Mouse (Mus musculus) hindbrain, embryonic 13.5 days (tissue): ENCODE data around the gene Lax1. TPM values are rescaled to one million over a fixed set of nuclear protein-coding genes. Genes with fewer than 3 reads are reported as not detected.
A peak's percentile ranks its signal among the peaks of the same experiment; 100 is the strongest.
"Not testable (repeated sequence)": the region's sequence is repeated elsewhere in the genome, so short reads cannot be mapped to it uniquely, and the experiment has no call there.

Experiments
- ATAC-seq: fragments of 200-750 bp; cut with Nextera tagmentation; 2 replicates; pipeline ENCODE4 v1.8.0; 2017; ENCODE audit warnings: moderate TSS enrichment; ENCODE audit not compliant: low FRiP score
- H3K27ac ChIP-seq: fragments of 300-500 bp; sonication (generic); 2 replicates; pipeline ENCODE4 v1.5.1; 2015; ENCODE audit warnings: inconsistent platforms, mild to moderate bottlenecking, moderate library complexity
- H3K27me3 ChIP-seq: fragments of 300-500 bp; sonication (generic); 2 replicates; pipeline ENCODE4 v1.6.1; 2015; ENCODE audit warnings: mild to moderate bottlenecking, inconsistent platforms
- H3K36me3 ChIP-seq: fragments of 300-500 bp; sonication (generic); 2 replicates; pipeline ENCODE4 v1.6.1; 2015; ENCODE audit warnings: mild to moderate bottlenecking, inconsistent platforms
- H3K4me1 ChIP-seq: fragments of 300-500 bp; sonication (generic); replicated peaks from 2 replicates; pipeline ENCODE4 v1.6.1; 2015; ENCODE audit warnings: inconsistent platforms
- H3K4me2 ChIP-seq: fragments of 300-500 bp; sonication (generic); 2 replicates; pipeline ENCODE4 v1.6.1; 2015; ENCODE audit warnings: inconsistent platforms, mild to moderate bottlenecking, moderate library complexity
- H3K4me3 ChIP-seq: fragments of 300-500 bp; sonication (generic); 2 replicates; pipeline ENCODE4 v1.5.1; 2015; ENCODE audit warnings: mild to moderate bottlenecking, inconsistent platforms
- H3K9ac ChIP-seq: fragments of 300-500 bp; sonication (generic); 2 replicates; pipeline ENCODE4 v1.6.1; 2015; ENCODE audit warnings: mild to moderate bottlenecking, inconsistent platforms
- H3K9me3 ChIP-seq: fragments of 300-500 bp; sonication (generic); 2 replicates; pipeline ENCODE4 v1.6.1; 2016; ENCODE audit warnings: inconsistent platforms
- whole genome bisulfite sequencing: fragments of 180-500 bp; shearing (Covaris S2); methylation state at CpG from one replicate; pipeline ENCODE4 v1.1.7; 2015; 5-methylcytosine and 5-hydroxymethylcytosine counted together
- polyA plus RNA-seq: library from polyadenylated mRNA; unstranded; fragments of >200 nt; fragmentation: Nextera tagmentation; extraction: Ambion mirVana; gene quantifications from 2 replicates; pipeline ENCODE4 v1.2.1, GENCODE M21; 2015

The Lax1 gene
- polyA plus RNA-seq, 1 experiment from 2014 or later: 0.16 TPM

GRCm38 (mm10) chr1:133671801-133672200 lies 18.1 kb downstream of the Lax1 start:
- no peaks in the 10 kb centered on the region for H3K27me3 ChIP-seq
- H3K9me3 ChIP-seq: no peaks in the 10 kb centered on the region
- WGBS: 69% methylated on average over 3 of the region's 3 CpGs
- ATAC-seq: no peak
- H3K36me3 ChIP-seq: no peaks in the 10 kb centered on the region
- H3K27ac ChIP-seq: no peak overlapping the region
- H3K4me1 ChIP-seq: no peaks in the 10 kb centered on the region
- no peak overlapping the region for H3K4me3 ChIP-seq
- H3K9ac ChIP-seq: no peak overlapping the region
- no peak overlapping the region for H3K4me2 ChIP-seq

DNA sequence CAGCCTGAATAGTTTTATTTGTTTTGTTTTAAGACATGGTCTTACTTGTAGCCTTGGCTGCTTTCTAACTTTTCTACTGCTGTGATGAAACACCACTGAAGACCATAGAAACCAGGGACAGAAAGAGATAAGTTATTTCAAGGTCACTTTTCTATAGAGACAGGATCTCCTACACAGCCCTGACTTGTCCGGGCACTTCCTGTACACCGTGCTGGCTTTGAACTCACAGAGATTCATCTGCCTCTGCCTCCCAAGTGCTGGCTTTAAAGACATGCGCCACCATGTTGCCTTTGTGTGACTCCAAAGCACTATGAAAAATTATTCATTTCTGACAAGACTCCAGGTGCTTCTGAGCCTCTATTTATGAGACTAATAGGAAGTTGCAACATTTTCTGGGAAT lies 18.6 kb downstream of the Lax1 start:
- Histone ChIP-seq H3K4me3 (no peak overlapping the region), H3K4me2 (no peak overlapping the region), H3K9ac (no peak overlapping the region), H3K4me1 (no peaks in the 10 kb centered on the region), H3K9me3 (no peaks in the 10 kb centered on the region), H3K27me3 (no peaks in the 10 kb centered on the region), H3K36me3 (no peaks in the 10 kb centered on the region), H3K27ac (no peak overlapping the region)
- 94% methylated on average over 3 of the region's 3 CpGs for WGBS
- ATAC-seq: no peak

DNA sequence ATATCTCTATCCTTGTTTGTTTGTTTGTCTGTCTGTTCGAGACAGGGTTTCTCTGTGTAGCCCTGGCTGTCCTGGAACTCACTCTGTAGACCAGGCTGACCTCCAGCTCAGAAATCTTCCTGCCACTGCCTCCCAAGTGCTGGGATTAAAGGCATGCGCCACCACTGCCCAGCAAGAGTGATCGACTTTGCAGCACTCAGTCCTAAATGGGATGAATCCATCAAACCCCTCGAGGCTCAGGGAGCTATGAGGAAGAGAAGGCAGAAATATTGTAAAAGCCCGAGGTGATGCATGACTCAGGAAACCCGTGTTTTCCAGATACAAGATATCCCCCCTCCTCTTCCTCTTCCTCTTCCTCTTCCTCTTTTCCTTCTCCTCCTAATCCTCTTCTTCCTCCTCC lies 19.1 kb downstream of the Lax1 start:
- WGBS: 83% methylated on average over 6 of the region's 6 CpGs
- no peak overlapping the region for H3K4me2 ChIP-seq
- H3K27ac ChIP-seq: no peak overlapping the region
- no peak overlapping the region for H3K9ac ChIP-seq
- no peaks in the 10 kb centered on the region for H3K36me3 ChIP-seq
- H3K4me3 ChIP-seq: no peak overlapping the region
- no peaks in the 10 kb centered on the region for H3K4me1 ChIP-seq
- ATAC-seq: no peak
- H3K9me3 ChIP-seq: no peaks in the 10 kb centered on the region
- H3K27me3 ChIP-seq: no peaks in the 10 kb centered on the region

- Histone ChIP-seq H3K4me1 (no peaks in the 10 kb centered on the region), H3K4me3 (no peak overlapping the region), H3K27me3 (no peaks in the 10 kb centered on the region), H3K36me3 (no peaks in the 10 kb centered on the region), H3K9ac (no peak overlapping the region), H3K27ac (no peak overlapping the region), H3K4me2 (no peak overlapping the region), H3K9me3 (no peaks in the 10 kb centered on the region)
- no peak for ATAC-seq
- WGBS: 68% methylated on average over 12 of the region's 12 CpGs
Observed at GRCm38 (mm10) chr1:133670190-133670589, 19.7 kb downstream of the Lax1 start.

DNA sequence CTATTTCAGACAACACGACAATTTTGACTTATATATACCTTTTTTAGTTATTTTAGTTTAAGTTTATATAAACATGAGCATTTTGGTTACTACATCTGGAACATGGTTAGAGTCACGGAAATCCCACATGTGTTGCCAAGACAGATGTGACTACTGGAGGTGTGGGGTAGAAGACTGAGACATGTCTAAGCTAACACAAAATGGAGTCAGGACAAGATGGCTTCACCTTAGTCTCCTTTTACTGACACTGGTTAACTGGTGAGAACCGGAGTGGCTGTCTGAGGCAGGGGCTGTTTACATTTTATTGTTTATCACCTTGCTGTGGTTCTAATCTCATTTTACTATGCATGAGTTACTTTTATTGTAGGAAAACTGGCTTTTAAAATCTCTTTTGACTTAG lies 21.3 kb downstream of the Lax1 start:
- WGBS: 90% methylated on average over 3 of the region's 3 CpGs
- H3K4me1 ChIP-seq: no peaks in the 10 kb centered on the region
- H3K9ac ChIP-seq: no peak overlapping the region
- no peak overlapping the region for H3K4me2 ChIP-seq
- no peaks in the 10 kb centered on the region for H3K36me3 ChIP-seq
- no peaks in the 10 kb centered on the region for H3K9me3 ChIP-seq
- H3K4me3 ChIP-seq: no peak overlapping the region
- no peak overlapping the region for H3K27ac ChIP-seq
- peaks cover 7% of the 10 kb centered on the region; the same call in 1 of the 2 replicates for H3K27me3 ChIP-seq
- no peak for ATAC-seq

GRCm38 (mm10) chr1:133667721-133668120 lies 22.2 kb downstream of the Lax1 start:
- no peak overlapping the region for H3K4me3 ChIP-seq
- no peak overlapping the region for H3K4me2 ChIP-seq
- H3K9ac ChIP-seq: no peak overlapping the region
- no peak overlapping the region for H3K27ac ChIP-seq
- no peaks in the 10 kb centered on the region for H3K9me3 ChIP-seq
- peaks cover 7% of the 10 kb centered on the region; the same call in 1 of the 2 replicates for H3K27me3 ChIP-seq
- no peaks in the 10 kb centered on the region for H3K4me1 ChIP-seq
- no peak for ATAC-seq
- 31% methylated on average over 7 of the region's 7 CpGs for WGBS
- no peaks in the 10 kb centered on the region for H3K36me3 ChIP-seq

DNA sequence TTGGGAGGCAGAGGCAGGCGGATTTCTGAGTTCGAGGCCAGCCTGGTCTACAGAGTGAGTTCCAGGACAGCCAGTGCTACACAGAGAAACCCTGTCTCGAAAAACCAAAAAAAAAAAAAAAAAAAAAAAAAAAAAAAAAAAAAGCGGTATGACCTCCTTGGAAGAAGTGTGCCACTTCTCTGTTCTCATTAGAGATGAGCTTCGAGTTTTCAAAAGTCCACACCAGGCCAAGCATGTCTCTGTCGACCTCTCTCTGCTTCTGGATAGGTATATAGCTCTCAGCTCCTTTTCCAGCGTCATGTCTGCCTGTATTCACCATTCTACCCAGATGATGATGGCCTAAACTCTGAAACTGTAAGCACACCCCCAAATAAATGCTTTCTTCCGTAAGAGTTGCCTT lies 24.2 kb downstream of the Lax1 start:
- H3K36me3 ChIP-seq, ATAC-seq, H3K9me3 ChIP-seq, H3K4me3 ChIP-seq, H3K27me3 ChIP-seq, H3K9ac ChIP-seq, H3K4me1 ChIP-seq, H3K4me2 ChIP-seq, H3K27ac ChIP-seq: not testable (repeated sequence)
- WGBS: 87% methylated on average over 8 of the region's 8 CpGs

DNA sequence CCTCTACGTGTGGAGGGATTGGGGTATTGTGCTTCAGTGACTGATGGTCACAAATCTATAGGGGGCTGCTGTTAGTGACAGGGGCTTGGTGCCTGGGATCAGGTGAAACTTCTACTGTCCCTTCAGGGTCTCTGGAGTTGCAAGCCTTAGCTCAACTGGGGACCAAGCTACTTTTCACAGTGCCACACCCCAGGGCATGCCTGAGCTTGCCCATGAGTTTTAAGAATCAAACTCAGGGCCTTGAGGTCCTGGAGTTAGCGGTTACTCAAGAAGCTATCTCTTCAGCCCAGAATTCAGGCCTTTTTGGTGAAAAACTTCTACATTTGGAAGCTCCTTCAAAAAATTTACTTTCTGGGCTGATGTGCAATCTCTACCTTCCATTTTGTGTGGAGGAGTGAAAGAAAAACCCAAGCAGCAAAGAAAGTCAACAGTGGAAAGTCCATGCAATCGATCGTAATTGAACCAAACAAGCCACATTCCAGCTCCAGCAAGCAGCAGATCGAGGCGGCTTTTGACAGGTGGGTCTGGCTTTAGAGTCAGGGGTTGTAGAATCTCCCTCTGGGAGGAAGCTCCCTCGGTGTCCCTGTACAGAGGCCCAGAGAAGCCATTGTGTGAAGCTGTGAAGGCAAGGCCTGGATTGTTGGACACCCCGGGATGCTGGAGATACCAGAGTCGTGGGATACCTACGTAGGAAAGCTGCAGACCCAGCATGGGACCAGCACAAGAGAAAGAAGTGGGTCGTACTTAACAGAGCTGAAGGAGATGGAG lies 25.5 kb downstream of the Lax1 start:
- H3K9me3 ChIP-seq: no peaks in the 10 kb centered on the region
- ATAC-seq: no peak
- H3K36me3 ChIP-seq: no peaks in the 10 kb centered on the region
- 58% methylated on average over 11 of the region's 11 CpGs for WGBS
- H3K4me1 ChIP-seq: peaks cover 11% of the 10 kb centered on the region
- peaks cover 7% of the 10 kb centered on the region; the same call in 1 of the 2 replicates for H3K27me3 ChIP-seq
- no peak overlapping the region for H3K9ac ChIP-seq
- no peak overlapping the region for H3K4me3 ChIP-seq
- no peak overlapping the region for H3K4me2 ChIP-seq
- H3K27ac ChIP-seq: no peak overlapping the region

- Histone ChIP-seq H3K27ac (no peak overlapping the region), H3K27me3 (peaks cover 7% of the 10 kb centered on the region; the same call in 1 of the 2 replicates), H3K4me3 (no peak overlapping the region), H3K4me2 (no peak overlapping the region), H3K9ac (no peak overlapping the region), H3K36me3 (peaks cover 3% of the 10 kb centered on the region; the same call in 1 of the 2 replicates), H3K4me1 (peaks cover 21% of the 10 kb centered on the region), H3K9me3 (no peaks in the 10 kb centered on the region)
- 80% methylated on average over 4 of the region's 4 CpGs for WGBS
- ATAC-seq: no peak
Observed at GRCm38 (mm10) chr1:133663427-133663826, 26.5 kb downstream of the Lax1 start.

DNA sequence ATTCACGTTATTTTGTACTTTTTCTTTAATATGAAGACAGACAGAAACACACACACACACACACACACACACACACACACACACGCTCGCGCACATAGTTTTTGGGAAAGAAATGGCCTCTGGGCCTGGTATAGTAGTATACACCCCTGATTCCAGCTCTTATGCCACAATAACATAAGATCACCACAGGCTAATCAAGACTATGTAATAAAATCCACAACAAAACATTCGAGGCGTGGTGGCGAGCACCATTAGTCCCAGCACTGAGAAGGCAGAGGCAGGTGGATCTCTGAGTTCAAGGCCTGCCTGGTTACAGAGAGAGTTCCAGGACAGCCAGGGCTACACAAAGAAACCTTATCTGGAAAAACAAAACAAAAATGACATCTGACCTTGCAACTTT lies 27.0 kb downstream of the Lax1 start:
- Histone ChIP-seq H3K36me3 (peaks cover 8% of the 10 kb centered on the region; the same call in 1 of the 2 replicates), H3K4me3 (no peak overlapping the region), H3K9me3 (no peaks in the 10 kb centered on the region), H3K9ac (no peak overlapping the region), H3K4me2 (no peak overlapping the region), H3K27ac (no peak overlapping the region), H3K27me3 (peaks cover 7% of the 10 kb centered on the region; the same call in 1 of the 2 replicates), H3K4me1 (peaks cover 26% of the 10 kb centered on the region)
- no peak for ATAC-seq
- 97% methylated on average over 7 of the region's 7 CpGs for WGBS

- Histone ChIP-seq H3K4me3 (peak within 1 kb of the TSS; percentile 72), H3K9me3 (no peaks in the 10 kb centered on the region), H3K27ac (peak within 1 kb of the TSS; percentile 94), H3K36me3 (peaks cover 21% of the 10 kb centered on the region; the same call in 1 of the 2 replicates), H3K4me1 (peaks cover 41% of the 10 kb centered on the region), H3K27me3 (peaks cover 7% of the 10 kb centered on the region; the same call in 1 of the 2 replicates), H3K9ac (peak within 1 kb of the TSS; percentile 87), H3K4me2 (peak within 1 kb of the TSS; percentile 82)
- ATAC-seq: peak; percentile 99
- WGBS: 2% methylated on average over 26 of the region's 26 CpGs
Observed at GRCm38 (mm10) chr1:133661203-133661933, 28.5 kb downstream of the Lax1 start, which contains the start of gene Gm38394. TSS of gene Gm38394 (minus strand) at chr1:133661318.

- H3K9me3 ChIP-seq: no peaks in the 10 kb centered on the region
- peaks cover 7% of the 10 kb centered on the region; the same call in 1 of the 2 replicates for H3K27me3 ChIP-seq
- peak within 1 kb of the TSS; percentile 87 for H3K9ac ChIP-seq
- H3K4me2 ChIP-seq: peak within 1 kb of the TSS; percentile 82
- WGBS: 2% methylated on average over 41 of the region's 41 CpGs
- H3K36me3 ChIP-seq: peaks cover 21% of the 10 kb centered on the region; the same call in 1 of the 2 replicates
- peak within 1 kb of the TSS; percentile 72 for H3K4me3 ChIP-seq
- peak within 1 kb of the TSS; percentile 94 for H3K27ac ChIP-seq
- peaks cover 45% of the 10 kb centered on the region for H3K4me1 ChIP-seq
- ATAC-seq: peak; percentile 91
Observed at GRCm38 (mm10) chr1:133660466-133661202, 29.3 kb downstream of the Lax1 start, which contains the start of gene Zbed6. TSS of gene Zbed6 (minus strand) at chr1:133660885.
